Mouse (Mus musculus) E14TG2a.4 (cell line): ENCODE data around the gene Ctbp2.

Experiments
- H3K27me3 ChIP-seq: 2 replicates; pipeline ENCODE4 v1.6.1; 2014; ENCODE audit warnings: low read length, control low read depth; ENCODE audit not compliant: insufficient read depth
- H3K36me3 ChIP-seq: 2 replicates; pipeline ENCODE4 v1.6.1; 2014; ENCODE audit warnings: low read length, control low read depth; ENCODE audit not compliant: insufficient read depth
- H3K4me1 ChIP-seq: replicated peaks from 2 replicates; pipeline ENCODE4 v1.6.1; 2014; ENCODE audit warnings: low read depth, low read length, control low read depth
- H3K4me3 ChIP-seq: replicated peaks from 2 replicates; pipeline ENCODE4 v1.5.1; 2014; ENCODE audit warnings: mild to moderate bottlenecking, low read length
- H3K9me3 ChIP-seq: 2 replicates; pipeline ENCODE4 v1.6.1; 2014; ENCODE audit warnings: low read length, control low read depth
- CTCF ChIP-seq: conservative IDR thresholded peaks from 2 replicates; pipeline ENCODE4 v1.5.1; 2014; ENCODE audit warnings: low read length
- NANOG ChIP-seq: IDR thresholded peaks from 2 replicates; pipeline ENCODE4 v1.6.1; 2014; ENCODE audit warnings: borderline replicate concordance, low read length, mixed read lengths
- POU5F1 ChIP-seq: IDR thresholded peaks from 2 replicates; pipeline ENCODE4 v1.6.1; 2014; ENCODE audit warnings: low read length, borderline replicate concordance

Gene Ctbp2

GRCm38 (mm10) chr7:133113185-133113895 is 10.8 kb downstream of the Ctbp2 start:
- no peaks in the 10 kb centered on the region for H3K9me3 ChIP-seq
- peaks cover 64% of the 10 kb centered on the region for H3K36me3 ChIP-seq
- H3K4me1 ChIP-seq: peaks cover 86% of the 10 kb centered on the region
- TF ChIP-seq CTCF: peak; percentile 12
- no peak for TF ChIP-seq NANOG
- H3K4me3 ChIP-seq: peak overlapping the region; percentile 96
- no peaks in the 10 kb centered on the region for H3K27me3 ChIP-seq

DNA sequence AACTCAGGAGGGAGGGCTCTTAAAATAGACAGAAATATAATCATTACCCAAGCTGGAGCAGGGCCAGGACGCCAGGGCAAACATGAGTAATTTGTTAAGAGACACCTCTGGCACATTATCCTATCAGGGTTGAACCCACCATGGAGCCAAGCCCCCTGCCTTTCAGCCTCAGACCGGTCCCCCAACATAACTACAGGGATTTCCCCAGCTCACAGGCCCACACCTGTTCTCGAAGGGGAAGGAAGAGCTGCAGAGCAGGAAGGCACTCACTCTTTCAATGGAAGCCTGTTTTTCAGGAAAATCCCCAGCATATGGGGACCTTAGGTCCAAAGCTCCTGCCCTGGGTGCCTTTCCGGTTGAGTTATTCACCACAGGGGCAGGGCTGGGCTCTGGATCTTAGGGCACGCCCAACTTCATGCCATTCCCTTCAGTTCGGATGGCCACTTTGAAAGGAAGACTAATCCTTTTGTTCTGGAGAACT is 11.8 kb downstream of the Ctbp2 start:
- TF ChIP-seq NANOG (peak; percentile 60), CTCF (no peak), POU5F1 (no peak)
- peaks cover 86% of the 10 kb centered on the region for H3K4me1 ChIP-seq
- peak overlapping the region; percentile 96 for H3K4me3 ChIP-seq
- H3K27me3 ChIP-seq: no peaks in the 10 kb centered on the region
- no peaks in the 10 kb centered on the region for H3K9me3 ChIP-seq
- peaks cover 66% of the 10 kb centered on the region for H3K36me3 ChIP-seq

GRCm38 (mm10) chr7:133109442-133109841 is 14.7 kb downstream of the Ctbp2 start:
- no peak for TF ChIP-seq NANOG
- no peak for TF ChIP-seq CTCF
- TF ChIP-seq POU5F1: no peak
- peaks cover 99% of the 10 kb centered on the region for H3K4me1 ChIP-seq
- H3K36me3 ChIP-seq: peaks cover 87% of the 10 kb centered on the region
- no peaks in the 10 kb centered on the region for H3K27me3 ChIP-seq
- H3K9me3 ChIP-seq: no peaks in the 10 kb centered on the region
- peak overlapping the region; percentile 96 for H3K4me3 ChIP-seq

- Histone ChIP-seq H3K4me1 (peaks cover 98% of the 10 kb centered on the region), H3K9me3 (no peaks in the 10 kb centered on the region), H3K36me3 (peaks cover 84% of the 10 kb centered on the region), H3K27me3 (no peaks in the 10 kb centered on the region), H3K4me3 (peak overlapping the region; percentile 96)
- no peak for TF ChIP-seq NANOG
- no peak for TF ChIP-seq POU5F1
- no peak for TF ChIP-seq CTCF
Observed at GRCm38 (mm10) chr7:133108695-133109094, 15.5 kb downstream of the Ctbp2 start.

GRCm38 (mm10) chr7:133102578-133102977 is 21.6 kb downstream of the Ctbp2 start:
- TF ChIP-seq NANOG (no peak), CTCF (no peak), POU5F1 (no peak)
- H3K9me3 ChIP-seq: no peaks in the 10 kb centered on the region
- peaks cover 99% of the 10 kb centered on the region for H3K4me1 ChIP-seq
- H3K27me3 ChIP-seq: no peaks in the 10 kb centered on the region
- peak overlapping the region; percentile 46 for H3K4me3 ChIP-seq
- peaks cover 95% of the 10 kb centered on the region for H3K36me3 ChIP-seq

- Histone ChIP-seq H3K27me3 (no peaks in the 10 kb centered on the region), H3K36me3 (peaks cover 91% of the 10 kb centered on the region), H3K4me3 (peak overlapping the region; percentile 46), H3K9me3 (no peaks in the 10 kb centered on the region), H3K4me1 (peaks cover 97% of the 10 kb centered on the region)
- TF ChIP-seq CTCF: no peak
- TF ChIP-seq POU5F1: no peak
- TF ChIP-seq NANOG: no peak
Observed at GRCm38 (mm10) chr7:133101070-133101469, 23.1 kb downstream of the Ctbp2 start.

GRCm38 (mm10) chr7:133100178-133100577 is 24.0 kb downstream of the Ctbp2 start:
- peaks cover 92% of the 10 kb centered on the region for H3K36me3 ChIP-seq

DNA sequence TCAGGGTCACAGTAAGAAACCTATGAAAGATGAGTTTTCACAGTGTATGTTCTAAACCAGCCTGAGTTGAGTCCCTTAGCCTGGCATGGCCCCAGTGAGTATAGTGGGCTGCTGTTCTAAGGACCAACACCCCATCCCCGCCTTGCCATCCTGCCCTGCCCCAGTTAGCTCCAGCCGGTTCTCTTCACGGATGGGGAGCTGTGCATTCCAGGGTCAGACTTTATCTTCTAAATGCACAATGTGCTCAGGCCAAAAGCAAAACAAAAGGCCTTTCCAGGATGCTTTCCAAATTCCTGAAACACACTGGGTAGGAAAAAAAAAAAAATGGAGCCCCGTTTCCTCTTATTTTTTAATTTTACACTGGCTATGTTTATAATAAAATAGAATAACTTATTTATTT is 24.9 kb downstream of the Ctbp2 start:
- Histone ChIP-seq H3K4me3 (peak overlapping the region; percentile 46; the same call in 1 of the 2 replicates), H3K27me3 (no peaks in the 10 kb centered on the region), H3K9me3 (no peaks in the 10 kb centered on the region), H3K4me1 (peaks cover 96% of the 10 kb centered on the region), H3K36me3 (peaks cover 92% of the 10 kb centered on the region)
- TF ChIP-seq NANOG (no peak), CTCF (no peak), POU5F1 (no peak)

More at GRCm38 (mm10) chr7:133100178-133100577, 24.0 kb downstream of the Ctbp2 start:
- TF ChIP-seq CTCF (no peak), NANOG (no peak), POU5F1 (peak; percentile 48; the same call in 1 of the 2 replicates)
- peak overlapping the region; percentile 46 for H3K4me3 ChIP-seq
- no peaks in the 10 kb centered on the region for H3K27me3 ChIP-seq
- no peaks in the 10 kb centered on the region for H3K9me3 ChIP-seq
- peaks cover 97% of the 10 kb centered on the region for H3K4me1 ChIP-seq
